Mouse (Mus musculus): ENCODE measurements around the gene Ttyh2.

- TF ChIP-seq CTCF (IDR thresholded peaks at IDR 0.05; ENCODE audit: low read depth, low read length) = no peak
- no peak for TF ChIP-seq POLR2A (IDR thresholded peaks at IDR 0.05; ENCODE audit: extremely low read depth, insufficient read depth, low read length)
These were observed 52.0 kb downstream of the Ttyh2 start, which contains the start of gene Dnaic2 for GRCm38 (mm10) chr11:114726965-114727825.

All from liver, adult 2 months (tissue).